Mouse (Mus musculus): ENCODE measurements around the gene Arl5a. TPM values are rescaled to one million over a fixed set of nuclear protein-coding genes. Genes with fewer than 3 reads are reported as not detected.

Gene Arl5a
- polyA plus RNA-seq, 1 experiment: 14.6 TPM

DNA sequence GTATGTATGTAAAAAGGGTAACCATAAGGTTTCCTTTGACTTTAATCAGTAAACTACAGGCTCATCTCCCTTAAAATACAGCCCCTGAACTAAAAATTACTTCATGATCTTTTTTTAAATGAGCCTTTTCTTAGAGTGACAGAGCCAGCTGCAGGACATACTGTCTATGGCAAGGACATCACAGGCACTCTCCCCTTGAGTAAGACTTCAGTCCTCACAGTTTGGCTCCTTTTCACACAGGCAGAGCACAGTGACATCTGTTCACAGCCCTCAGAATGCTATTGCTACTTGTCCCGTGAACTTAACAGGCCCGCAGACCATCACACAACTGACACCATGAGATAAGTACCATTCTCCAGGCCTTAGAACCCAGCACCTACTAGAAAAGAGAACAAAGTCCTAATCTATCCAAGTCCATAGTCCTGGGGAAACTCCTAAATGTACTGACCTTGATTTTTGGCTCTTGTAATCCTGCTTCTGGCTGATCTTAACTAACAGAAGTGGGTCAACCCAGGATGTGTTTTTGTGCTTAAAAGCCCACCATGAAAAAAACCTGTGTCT is 34.2 kb downstream of the Arl5a start:
- no peak for TF ChIP-seq SRF (IDR thresholded peaks at IDR 0.05; ENCODE audit: control insufficient read depth, insufficient read length, low read depth)
- no peak for TF ChIP-seq POLR2A (IDR thresholded peaks at IDR 0.05; ENCODE audit: insufficient read length, low read depth)
- TF ChIP-seq MYOD1 (IDR thresholded peaks at IDR 0.05; ENCODE audit: control insufficient read depth in 1 of 3, insufficient read length in 2 of 3, low read depth in 2 of 3): peak; percentile 94 to 98 (median 98)
- TF ChIP-seq MYOG (IDR thresholded peaks at IDR 0.05; ENCODE audit: control insufficient read depth in 1 of 3, insufficient read depth in 1 of 3, insufficient read length in 2 of 3, low read depth in 2 of 3): peak in 2 of 3 experiments; percentile 57 to 67
- no peak for TF ChIP-seq USF1 (IDR thresholded peaks at IDR 0.05; ENCODE audit: low read depth)
- peak; percentile 49 for TF ChIP-seq TCF3 (IDR thresholded peaks at IDR 0.05; ENCODE audit: insufficient read length, low read depth)
- no peak for TF ChIP-seq POLR2AphosphoS2 (IDR thresholded peaks at IDR 0.05; ENCODE audit: insufficient read length, low read depth)
- TF ChIP-seq E2F4 (IDR thresholded peaks at IDR 0.05; ENCODE audit: insufficient read depth): no peak
- no peak for TF ChIP-seq CEBPB (IDR thresholded peaks at IDR 0.05; ENCODE audit: insufficient read depth, poor library complexity, severe bottlenecking)
- TF ChIP-seq REST (IDR thresholded peaks at IDR 0.05; ENCODE audit: insufficient read depth, insufficient read length): no peak
- TF ChIP-seq TCF12 (IDR thresholded peaks at IDR 0.05; ENCODE audit: insufficient read depth, poor library complexity, severe bottlenecking): peak; percentile 80
- no peak for TF ChIP-seq MAX (IDR thresholded peaks at IDR 0.05; ENCODE audit: low read depth)
- no peaks in the 10 kb centered on the region for H3K79me2 ChIP-seq (ENCODE audit: control insufficient read depth, insufficient read depth)

DNA sequence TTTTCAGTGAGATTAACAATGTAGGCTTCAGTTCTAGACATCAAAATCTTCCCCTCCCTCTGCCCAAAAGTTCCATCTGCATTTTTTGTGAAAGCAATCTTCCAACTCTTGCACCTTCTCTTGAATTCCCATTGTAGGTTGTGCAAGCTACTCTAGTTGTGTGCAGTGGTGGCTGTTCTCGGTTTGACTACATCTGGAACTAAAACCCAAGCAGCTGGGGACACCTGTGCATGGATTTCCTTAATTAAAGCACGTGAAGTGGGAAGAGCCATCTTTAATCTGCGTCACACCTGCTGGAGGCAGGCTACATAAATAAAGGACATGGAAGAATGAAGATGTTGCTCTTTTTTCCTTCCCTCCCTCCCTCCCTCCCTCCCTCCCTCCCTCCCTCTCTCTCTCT is 34.7 kb downstream of the Arl5a start:
- no peak overlapping the region for H3ac ChIP-seq (ENCODE audit: control insufficient read depth, insufficient read length)
- no peak for TF ChIP-seq REST (IDR thresholded peaks at IDR 0.05; ENCODE audit: insufficient read depth, insufficient read length)
- no peak for TF ChIP-seq MYOG (IDR thresholded peaks at IDR 0.05; ENCODE audit: control insufficient read depth in 1 of 3, insufficient read depth in 1 of 3, insufficient read length in 2 of 3, low read depth in 2 of 3)
- no peak for TF ChIP-seq MYOD1 (IDR thresholded peaks at IDR 0.05; ENCODE audit: control insufficient read depth in 1 of 3, insufficient read length in 2 of 3, low read depth in 2 of 3)
- TF ChIP-seq POLR2A (IDR thresholded peaks at IDR 0.05; ENCODE audit: insufficient read length, low read depth): no peak
- no peak for TF ChIP-seq POLR2AphosphoS2 (IDR thresholded peaks at IDR 0.05; ENCODE audit: insufficient read length, low read depth)
- TF ChIP-seq TCF12 (IDR thresholded peaks at IDR 0.05; ENCODE audit: insufficient read depth, poor library complexity, severe bottlenecking): no peak
- no peak for TF ChIP-seq SRF (IDR thresholded peaks at IDR 0.05; ENCODE audit: control insufficient read depth, insufficient read length, low read depth)
- no peak for TF ChIP-seq TCF3 (IDR thresholded peaks at IDR 0.05; ENCODE audit: insufficient read length, low read depth)
- TF ChIP-seq E2F4 (IDR thresholded peaks at IDR 0.05; ENCODE audit: insufficient read depth): no peak
- no peak for TF ChIP-seq MAX (IDR thresholded peaks at IDR 0.05; ENCODE audit: low read depth)
- TF ChIP-seq CEBPB (IDR thresholded peaks at IDR 0.05; ENCODE audit: insufficient read depth, poor library complexity, severe bottlenecking): no peak
- TF ChIP-seq USF1 (IDR thresholded peaks at IDR 0.05; ENCODE audit: low read depth): no peak
- H3K79me2 ChIP-seq (ENCODE audit: control insufficient read depth, insufficient read depth): no peaks in the 10 kb centered on the region
- H3K4me2 ChIP-seq (ENCODE audit: low read depth): no peak overlapping the region
- no peak overlapping the region for H3K4me3 ChIP-seq
- H3K36me3 ChIP-seq (ENCODE audit: control insufficient read depth, insufficient read depth): no peaks in the 10 kb centered on the region
- no peaks in the 10 kb centered on the region for H3K27me3 ChIP-seq (ENCODE audit: control insufficient read depth, insufficient read depth, insufficient read length)

More for the DNA sequence above, 34.2 kb downstream of the Arl5a start:
- H3K36me3 ChIP-seq (ENCODE audit: control insufficient read depth, insufficient read depth): no peaks in the 10 kb centered on the region
- no peak overlapping the region for H3ac ChIP-seq (ENCODE audit: control insufficient read depth, insufficient read length)
- no peak overlapping the region for H3K4me3 ChIP-seq
- peak overlapping the region; percentile 31 for H3K4me2 ChIP-seq (ENCODE audit: low read depth)
- H3K27me3 ChIP-seq (ENCODE audit: control insufficient read depth, insufficient read depth, insufficient read length): no peaks in the 10 kb centered on the region

DNA sequence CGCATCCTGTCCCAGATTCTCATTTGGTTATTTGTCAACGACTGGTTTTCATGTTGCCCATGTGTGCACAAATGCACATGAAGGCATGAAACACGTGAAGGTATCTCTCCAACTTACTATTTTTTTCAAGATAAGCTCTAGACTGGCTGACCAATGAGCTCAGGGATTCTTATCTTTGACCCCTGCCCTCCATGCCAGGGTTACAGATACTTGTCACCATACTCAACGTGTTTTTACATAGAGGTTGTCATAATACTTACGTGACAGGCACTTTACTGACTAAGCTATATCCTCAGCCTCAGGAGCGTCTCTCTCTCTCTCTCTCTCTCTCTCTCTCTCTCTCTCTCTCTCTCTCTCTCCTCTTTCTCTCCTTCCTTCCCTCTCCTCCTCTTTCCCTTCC is 38.2 kb downstream of the Arl5a start:
- TF ChIP-seq MYOG (IDR thresholded peaks at IDR 0.05; ENCODE audit: control insufficient read depth in 1 of 3, insufficient read depth in 1 of 3, insufficient read length in 2 of 3, low read depth in 2 of 3) (no peak), TCF12 (IDR thresholded peaks at IDR 0.05; ENCODE audit: insufficient read depth, poor library complexity, severe bottlenecking) (no peak), USF1 (IDR thresholded peaks at IDR 0.05; ENCODE audit: low read depth) (no peak), E2F4 (IDR thresholded peaks at IDR 0.05; ENCODE audit: insufficient read depth) (no peak)
- Histone ChIP-seq H3K36me3 (ENCODE audit: control insufficient read depth, insufficient read depth) (no peaks in the 10 kb centered on the region), H3ac (ENCODE audit: control insufficient read depth, insufficient read length) (no peak overlapping the region), H3K4me3 (no peak overlapping the region), H3K4me2 (ENCODE audit: low read depth) (no peak overlapping the region), H3K27me3 (ENCODE audit: control insufficient read depth, insufficient read depth, insufficient read length) (no peaks in the 10 kb centered on the region), H3K79me2 (ENCODE audit: control insufficient read depth, insufficient read depth) (no peaks in the 10 kb centered on the region)

DNA sequence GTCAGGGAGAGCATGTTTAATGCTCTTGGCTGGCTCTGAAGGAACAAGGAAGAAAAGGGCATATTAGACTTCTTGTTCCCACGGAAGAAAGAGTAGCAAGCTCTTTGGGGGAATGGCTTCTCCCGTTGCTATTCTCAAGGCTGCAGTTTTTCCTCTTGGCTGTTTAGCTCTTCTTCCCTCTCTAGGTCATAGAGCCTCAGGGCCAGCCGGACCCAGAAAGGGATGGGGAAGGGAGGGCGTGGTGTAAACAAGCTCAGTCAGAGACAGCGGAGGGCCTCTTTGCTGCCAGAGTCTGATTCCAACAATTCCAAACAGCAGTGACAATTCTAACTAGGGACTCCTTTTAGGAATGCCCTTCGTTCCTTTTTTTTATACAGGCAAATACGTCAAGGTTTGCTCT is 38.7 kb downstream of the Arl5a start:
- no peak overlapping the region for H3K4me3 ChIP-seq
- no peaks in the 10 kb centered on the region for H3K79me2 ChIP-seq (ENCODE audit: control insufficient read depth, insufficient read depth)
- no peaks in the 10 kb centered on the region for H3K36me3 ChIP-seq (ENCODE audit: control insufficient read depth, insufficient read depth)
- H3K4me2 ChIP-seq (ENCODE audit: low read depth): no peak overlapping the region
- H3K27me3 ChIP-seq (ENCODE audit: control insufficient read depth, insufficient read depth, insufficient read length): no peaks in the 10 kb centered on the region
- TF ChIP-seq SRF (IDR thresholded peaks at IDR 0.05; ENCODE audit: control insufficient read depth, insufficient read length, low read depth) (no peak), TCF12 (IDR thresholded peaks at IDR 0.05; ENCODE audit: insufficient read depth, poor library complexity, severe bottlenecking) (no peak), CEBPB (IDR thresholded peaks at IDR 0.05; ENCODE audit: insufficient read depth, poor library complexity, severe bottlenecking) (no peak), MYOD1 (IDR thresholded peaks at IDR 0.05; ENCODE audit: control insufficient read depth in 1 of 3, insufficient read length in 2 of 3, low read depth in 2 of 3) (no peak)
- no peak overlapping the region for H3ac ChIP-seq (ENCODE audit: control insufficient read depth, insufficient read length)

DNA sequence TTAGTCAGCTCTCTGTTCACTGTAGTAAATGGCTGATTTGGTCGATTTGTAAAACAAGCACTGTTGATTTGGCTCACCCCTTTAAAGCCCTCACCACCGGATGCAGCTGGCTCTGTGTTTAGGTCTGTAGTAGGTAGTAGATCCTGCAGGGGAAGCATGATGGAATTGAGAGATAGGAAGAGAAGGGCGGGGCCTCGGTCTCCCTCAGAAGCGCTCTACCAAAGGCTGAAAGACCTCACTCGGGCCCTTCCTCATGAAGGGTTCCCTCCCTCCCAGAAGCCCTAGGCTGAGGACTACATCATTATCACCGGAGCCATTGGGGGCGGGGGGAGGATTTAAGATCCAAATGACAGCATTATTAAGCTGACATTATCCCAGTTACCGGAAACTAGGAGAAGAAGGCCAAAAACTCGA is 45.8 kb downstream of the Arl5a start:
- H3K27me3 ChIP-seq (ENCODE audit: control insufficient read depth, insufficient read depth, insufficient read length): no peaks in the 10 kb centered on the region
- no peak overlapping the region for H3ac ChIP-seq (ENCODE audit: control insufficient read depth, insufficient read length)
- no peak overlapping the region for H3K4me2 ChIP-seq (ENCODE audit: low read depth)
- TF ChIP-seq CEBPB (IDR thresholded peaks at IDR 0.05; ENCODE audit: insufficient read depth, poor library complexity, severe bottlenecking): no peak
- no peak for TF ChIP-seq TCF12 (IDR thresholded peaks at IDR 0.05; ENCODE audit: insufficient read depth, poor library complexity, severe bottlenecking)
- no peak for TF ChIP-seq TCF3 (IDR thresholded peaks at IDR 0.05; ENCODE audit: insufficient read length, low read depth)
- no peak for TF ChIP-seq MAX (IDR thresholded peaks at IDR 0.05; ENCODE audit: low read depth)
- TF ChIP-seq REST (IDR thresholded peaks at IDR 0.05; ENCODE audit: insufficient read depth, insufficient read length): no peak
- no peak for TF ChIP-seq USF1 (IDR thresholded peaks at IDR 0.05; ENCODE audit: low read depth)
- no peak for TF ChIP-seq SRF (IDR thresholded peaks at IDR 0.05; ENCODE audit: control insufficient read depth, insufficient read length, low read depth)
- no peak for TF ChIP-seq MYOD1 (IDR thresholded peaks at IDR 0.05; ENCODE audit: control insufficient read depth in 1 of 3, insufficient read length in 2 of 3, low read depth in 2 of 3)
- no peak for TF ChIP-seq POLR2AphosphoS2 (IDR thresholded peaks at IDR 0.05; ENCODE audit: insufficient read length, low read depth)
- TF ChIP-seq E2F4 (IDR thresholded peaks at IDR 0.05; ENCODE audit: insufficient read depth): no peak
- TF ChIP-seq POLR2A (IDR thresholded peaks at IDR 0.05; ENCODE audit: insufficient read length, low read depth): no peak
- no peak for TF ChIP-seq MYOG (IDR thresholded peaks at IDR 0.05; ENCODE audit: control insufficient read depth in 1 of 3, insufficient read depth in 1 of 3, insufficient read length in 2 of 3, low read depth in 2 of 3)
- H3K79me2 ChIP-seq (ENCODE audit: control insufficient read depth, insufficient read depth): no peaks in the 10 kb centered on the region
- H3K4me3 ChIP-seq: no peak overlapping the region
- no peaks in the 10 kb centered on the region for H3K36me3 ChIP-seq (ENCODE audit: control insufficient read depth, insufficient read depth)
